Mouse (Mus musculus) liver, embryonic 14.5 days (tissue): ENCODE measurements around the gene Mllt3.

Experiments used
- CTCF ChIP-seq: IDR thresholded peaks from 2 replicates; pipeline ENCODE4 v1.5.1; 2016; ENCODE audit warnings: antibody characterized with exemption, low read depth, control low read depth
- EP300 ChIP-seq: IDR thresholded peaks from 2 replicates; pipeline ENCODE4 v1.6.1; 2016; ENCODE audit warnings: antibody characterized with exemption, low read depth

DNA sequence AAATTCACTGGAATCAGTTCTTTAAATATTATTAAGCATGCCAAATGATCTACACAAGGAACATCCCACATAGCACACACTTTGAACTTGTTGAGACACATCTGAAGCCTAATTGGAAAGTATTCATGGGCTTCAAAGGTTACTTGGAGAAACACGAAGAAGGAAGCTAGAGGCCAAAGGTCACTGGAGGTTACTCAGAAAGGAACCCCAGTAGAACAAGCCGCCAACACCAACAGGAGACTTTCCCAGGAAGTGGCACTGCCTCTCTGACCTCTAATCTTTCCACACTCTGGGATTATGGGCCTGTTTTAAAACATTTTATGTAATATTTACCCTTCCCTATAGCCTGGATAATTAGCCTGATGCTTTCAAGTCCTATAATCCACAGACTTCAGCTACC, 162.6 kb downstream of the Mllt3 start:
- TF ChIP-seq CTCF: no peak
- TF ChIP-seq EP300: no peak
